Mouse (Mus musculus) neural tube, embryonic 11.5 days (tissue): ENCODE data around the gene Col6a5. TPM values are rescaled to one million over a fixed set of nuclear protein-coding genes. Genes with fewer than 3 reads are reported as not detected.
A peak's percentile ranks its signal among the peaks of the same experiment; 100 is the strongest.

Experiments used
- ATAC-seq: fragments of 200-750 bp; cut with Nextera tagmentation; 2 replicates; pipeline ENCODE4 v1.8.0; 2017; ENCODE audit warnings: moderate number of reproducible peaks, mild to moderate bottlenecking, moderate TSS enrichment, moderate library complexity; ENCODE audit not compliant: insufficient read depth, low FRiP score, low TSS enrichment
- DNase-seq: peaks from one replicate; pipeline ENCODE4 v3.0.0-alpha.2; 2015; ENCODE audit warnings: low spot score
- H3K27ac ChIP-seq: fragments of 300-500 bp; sonication (generic); 2 replicates; pipeline ENCODE4 v1.5.1; 2014; ENCODE audit warnings: low read depth, mild to moderate bottlenecking, low read length
- H3K27me3 ChIP-seq: fragments of 300-500 bp; sonication (generic); 2 replicates; pipeline ENCODE4 v1.6.1; 2014; ENCODE audit warnings: mild to moderate bottlenecking, low read length, mixed read lengths; ENCODE audit not compliant: control insufficient read depth, insufficient read depth
- H3K36me3 ChIP-seq: fragments of 300-500 bp; sonication (generic); 2 replicates; pipeline ENCODE4 v1.6.1; 2014; ENCODE audit warnings: mild to moderate bottlenecking, low read length, moderate library complexity, mixed read lengths; ENCODE audit not compliant: control insufficient read depth, insufficient read depth
- H3K4me1 ChIP-seq: fragments of 300-500 bp; sonication (generic); 2 replicates; pipeline ENCODE4 v1.6.1; 2014; ENCODE audit warnings: low read length, mixed read lengths; ENCODE audit not compliant: control insufficient read depth, insufficient read depth
- H3K4me2 ChIP-seq: fragments of 300-500 bp; sonication (generic); 2 replicates; pipeline ENCODE4 v1.6.1; 2014; ENCODE audit warnings: low read depth, mild to moderate bottlenecking, moderate library complexity
- H3K4me3 ChIP-seq: fragments of 300-500 bp; sonication (generic); 2 replicates; pipeline ENCODE4 v1.5.1; 2014; ENCODE audit warnings: low read depth, low read length
- H3K9ac ChIP-seq: fragments of 300-500 bp; sonication (generic); 2 replicates; pipeline ENCODE4 v1.6.1; 2014; ENCODE audit warnings: mild to moderate bottlenecking, low read length
- H3K9me3 ChIP-seq: fragments of 300-500 bp; sonication (generic); 2 replicates; pipeline ENCODE4 v1.6.1; 2016; ENCODE audit warnings: low read length; ENCODE audit not compliant: control insufficient read depth
- WGBS: fragments of 180-500 bp; shearing (Covaris S2); extraction: QIAGEN DNeasy Blood & Tissue Kit; methylation state at CpG from one replicate; pipeline ENCODE4 v1.1.7; 2014; 5-methylcytosine and 5-hydroxymethylcytosine counted together
- polyA plus RNA-seq: library from polyadenylated mRNA; unstranded; fragments of >200 nt; fragmentation: Nextera tagmentation; extraction: Ambion mirVana; gene quantifications from 2 replicates; pipeline ENCODE4 v1.2.1, GENCODE M21; 2014

Gene Col6a5
- polyA plus RNA-seq, 1 experiment from 2014 or later = 0.09 TPM

GRCm38 (mm10) chr9:105884656-105885430 is 75.6 kb downstream of the Col6a5 start:
- H3K9ac ChIP-seq = no peak overlapping the region
- H3K9me3 ChIP-seq = no peaks in the 10 kb centered on the region
- WGBS = 87% methylated on average over 17 of the region's 17 CpGs
- ATAC-seq (no peak), DNase-seq (no peak)
- H3K27ac ChIP-seq = no peak overlapping the region
- no peak overlapping the region for H3K4me3 ChIP-seq
- H3K27me3 ChIP-seq = no peaks in the 10 kb centered on the region
- no peaks in the 10 kb centered on the region for H3K36me3 ChIP-seq
- H3K4me1 ChIP-seq = no peaks in the 10 kb centered on the region
- H3K4me2 ChIP-seq = no peak overlapping the region

GRCm38 (mm10) chr9:105880743-105881142 is 79.7 kb downstream of the Col6a5 start:
- H3K4me2 ChIP-seq = no peak overlapping the region
- no peaks in the 10 kb centered on the region for H3K36me3 ChIP-seq
- ATAC-seq = no peak
- DNase-seq = no peak
- 83% methylated on average over 4 of the region's 4 CpGs for WGBS
- no peak overlapping the region for H3K9ac ChIP-seq
- no peak overlapping the region for H3K4me3 ChIP-seq
- no peaks in the 10 kb centered on the region for H3K4me1 ChIP-seq
- H3K27me3 ChIP-seq = no peaks in the 10 kb centered on the region
- no peaks in the 10 kb centered on the region for H3K9me3 ChIP-seq
- H3K27ac ChIP-seq = no peak overlapping the region

GRCm38 (mm10) chr9:105878365-105879108 is 81.9 kb downstream of the Col6a5 start:
- no peaks in the 10 kb centered on the region for H3K4me1 ChIP-seq
- no peak overlapping the region for H3K4me3 ChIP-seq
- H3K36me3 ChIP-seq = no peaks in the 10 kb centered on the region
- 80% methylated on average over 11 of the region's 11 CpGs for WGBS
- no peak overlapping the region for H3K4me2 ChIP-seq
- no peaks in the 10 kb centered on the region for H3K9me3 ChIP-seq
- no peaks in the 10 kb centered on the region for H3K27me3 ChIP-seq
- ATAC-seq (no peak), DNase-seq (no peak)
- H3K9ac ChIP-seq = no peak overlapping the region
- no peak overlapping the region for H3K27ac ChIP-seq

- Histone ChIP-seq H3K9ac (no peak overlapping the region), H3K9me3 (no peaks in the 10 kb centered on the region), H3K4me1 (no peaks in the 10 kb centered on the region), H3K27me3 (no peaks in the 10 kb centered on the region), H3K4me3 (no peak overlapping the region), H3K4me2 (no peak overlapping the region), H3K27ac (no peak overlapping the region), H3K36me3 (no peaks in the 10 kb centered on the region)
- 88% methylated on average over 4 of the region's 4 CpGs for WGBS
- DNase-seq (peak; percentile 18), ATAC-seq (no peak)
These were observed 84.3 kb downstream of the Col6a5 start for GRCm38 (mm10) chr9:105876124-105876523.

DNA sequence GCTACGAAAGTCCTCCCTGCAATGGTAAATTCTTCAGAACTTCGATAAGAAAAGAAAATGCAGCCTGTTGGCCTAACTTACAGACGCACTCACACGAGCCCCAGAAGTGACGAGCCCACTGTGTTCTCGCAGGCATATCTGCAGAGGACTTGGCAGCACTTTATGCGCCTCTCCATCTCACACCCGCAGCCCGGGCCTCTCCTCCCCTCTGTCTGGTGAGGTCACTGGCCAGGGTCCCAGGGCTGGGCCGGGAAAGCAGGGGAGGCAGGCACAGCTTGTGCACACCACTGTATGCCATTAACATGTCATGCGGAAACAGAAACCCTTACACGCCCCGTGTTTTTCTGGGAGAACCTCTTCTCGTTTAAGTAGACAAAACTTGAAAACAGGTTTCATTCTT is 88.8 kb downstream of the Col6a5 start:
- H3K27ac ChIP-seq = no peak overlapping the region
- 81% methylated on average over 14 of the region's 14 CpGs for WGBS
- H3K36me3 ChIP-seq = no peaks in the 10 kb centered on the region

GRCm38 (mm10) chr9:105857773-105858172 is 102.7 kb downstream of the Col6a5 start:
- Histone ChIP-seq H3K4me3 (no peak overlapping the region), H3K4me2 (no peak overlapping the region), H3K9ac (no peak overlapping the region), H3K9me3 (no peaks in the 10 kb centered on the region), H3K27me3 (no peaks in the 10 kb centered on the region), H3K27ac (no peak overlapping the region), H3K36me3 (no peaks in the 10 kb centered on the region), H3K4me1 (no peaks in the 10 kb centered on the region)
- peak; percentile 66 for DNase-seq
- 15% methylated on average over 6 of the region's 6 CpGs for WGBS
- ATAC-seq = no peak; the same call in 1 of the 2 replicates

More for the DNA sequence above, 88.8 kb downstream of the Col6a5 start:
- H3K9ac ChIP-seq = no peak overlapping the region
- no peaks in the 10 kb centered on the region for H3K27me3 ChIP-seq
- H3K9me3 ChIP-seq = no peaks in the 10 kb centered on the region
- H3K4me1 ChIP-seq = no peaks in the 10 kb centered on the region
- no peak for ATAC-seq
- no peak overlapping the region for H3K4me2 ChIP-seq
- no peak for DNase-seq
- no peak overlapping the region for H3K4me3 ChIP-seq

GRCm38 (mm10) chr9:105852778-105853065 is 107.7 kb downstream of the Col6a5 start:
- ATAC-seq = no peak
- no peak overlapping the region for H3K4me3 ChIP-seq
- H3K4me2 ChIP-seq = no peak overlapping the region
- no peaks in the 10 kb centered on the region for H3K27me3 ChIP-seq
- no peaks in the 10 kb centered on the region for H3K9me3 ChIP-seq
- H3K36me3 ChIP-seq = no peaks in the 10 kb centered on the region
- no peak overlapping the region for H3K27ac ChIP-seq
- 0 out of 2 replicates have a peak, but pooled peaks cover 3% of the 10 kb centered on the region for H3K4me1 ChIP-seq
- no peak for DNase-seq
- H3K9ac ChIP-seq = no peak overlapping the region
- WGBS = 89% methylated on average over 1 of the region's 1 CpGs

- Histone ChIP-seq H3K9ac (no peak overlapping the region), H3K27ac (no peak overlapping the region), H3K4me2 (no peak overlapping the region), H3K4me1 (0 out of 2 replicates have a peak, but pooled peaks cover 3% of the 10 kb centered on the region), H3K4me3 (no peak overlapping the region), H3K36me3 (no peaks in the 10 kb centered on the region), H3K9me3 (no peaks in the 10 kb centered on the region), H3K27me3 (no peaks in the 10 kb centered on the region)
- DNase-seq = no peak
- no peak for ATAC-seq
- WGBS = 86% methylated on average over 14 of the region's 14 CpGs
These were observed 108.2 kb downstream of the Col6a5 start for GRCm38 (mm10) chr9:105852015-105852777.
